Comparison of ENCODE assay signal across 32 mouse cellular contexts in the genomic region with DNA sequence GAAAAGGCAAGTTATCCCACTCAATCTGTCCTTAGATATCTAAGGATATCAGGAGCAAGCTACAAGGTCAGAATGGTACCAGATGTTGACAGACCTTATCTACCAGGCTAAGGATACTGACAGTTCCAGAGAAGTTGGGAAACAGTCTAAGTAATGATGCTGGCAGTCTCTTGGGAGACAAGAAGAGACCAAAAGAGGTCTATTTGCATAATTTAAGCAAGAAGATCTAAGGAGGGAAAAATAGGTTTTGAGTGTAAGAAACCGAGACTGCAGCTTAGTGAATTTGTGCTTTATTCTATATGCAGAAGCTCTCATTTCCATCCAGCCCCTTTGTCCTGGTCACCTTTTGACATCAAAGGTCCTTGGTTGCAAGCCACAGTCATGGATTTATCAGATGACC.
"Had no signal": no experiment of that assay in that cellular context is flagged by ENCODE, and none has a peak within 500 bp of the region (broad histone marks: within the 10 kb centered on the region; RNA-seq: fewer than 3 reads in every experiment).

No protein-coding gene starts in this region.

- H3K4me3 ChIP-seq: heart, embryonic 10.5 days; heart, embryonic 12.5 days; heart, embryonic 13.5 days; heart, embryonic 15.5 days; hindbrain, embryonic 10.5 days; hindbrain, embryonic 12.5 days; hindbrain, embryonic 13.5 days; hindbrain, embryonic 15.5 days; intestine, embryonic 15.5 days; kidney, embryonic 15.5 days; layer of hippocampus, adult 2 months; left cerebral cortex, adult 2 months had no signal

- H3K36me3 ChIP-seq: heart, embryonic 10.5 days; heart, embryonic 12.5 days; heart, embryonic 13.5 days; heart, embryonic 15.5 days; hindbrain, embryonic 10.5 days; hindbrain, embryonic 12.5 days; hindbrain, embryonic 13.5 days; hindbrain, embryonic 15.5 days; intestine, embryonic 15.5 days; kidney, embryonic 15.5 days had no signal

- H3K9me3 ChIP-seq: heart, embryonic 10.5 days; heart, embryonic 12.5 days; heart, embryonic 13.5 days; heart, embryonic 15.5 days; hindbrain, embryonic 10.5 days; hindbrain, embryonic 12.5 days; hindbrain, embryonic 13.5 days; hindbrain, embryonic 15.5 days; intestine, embryonic 15.5 days; kidney, embryonic 15.5 days had no signal

- H3K4me1 ChIP-seq: heart, embryonic 13.5 days; hindbrain, embryonic 13.5 days; hindbrain, embryonic 15.5 days had no signal

- DNase-seq: heart, postnatal 10 days; heart, postnatal 14 days; heart, postnatal 36 days; heart, postnatal 4 days; kidney, adult 11 months; kidney, adult 18-20 months; kidney, adult 8-10 months; kidney, postnatal 10 days; kidney, postnatal 14 days; kidney, postnatal 36 days; layer of hippocampus, adult 9-11 months; layer of hippocampus, postnatal 36 days had no signal

- H3K4me2 ChIP-seq: heart, embryonic 11.5 days; heart, embryonic 12.5 days; heart, embryonic 13.5 days; heart, embryonic 15.5 days; hindbrain, embryonic 12.5 days; hindbrain, embryonic 13.5 days; hindbrain, embryonic 14.5 days; hindbrain, embryonic 15.5 days; intestine, embryonic 15.5 days; kidney, embryonic 15.5 days had no signal

- H3K27ac ChIP-seq: heart, embryonic 10.5 days; heart, embryonic 13.5 days; heart, embryonic 15.5 days; hindbrain, embryonic 10.5 days; hindbrain, embryonic 12.5 days; hindbrain, embryonic 13.5 days; hindbrain, embryonic 14.5 days; hindbrain, embryonic 15.5 days; hindbrain, postnatal 0 days; intestine, embryonic 15.5 days; kidney, embryonic 15.5 days; kidney, postnatal 0 days; layer of hippocampus, adult 2 months; left cerebral cortex, adult 2 months had no signal

- ATAC-seq: hindbrain, embryonic 16.5 days; hindbrain, postnatal 0 days; inflammation-experienced regulatory T-cells, adult 6 months; intestine, embryonic 15.5 days; intestine, embryonic 16.5 days; intestine, postnatal 0 days had no signal

- H3K9ac ChIP-seq: heart, embryonic 12.5 days; heart, embryonic 13.5 days; heart, embryonic 15.5 days; hindbrain, embryonic 12.5 days; hindbrain, embryonic 13.5 days; hindbrain, embryonic 14.5 days; hindbrain, embryonic 15.5 days; intestine, embryonic 15.5 days; kidney, embryonic 15.5 days had no signal

- H3K27me3 ChIP-seq: heart, embryonic 13.5 days; heart, embryonic 15.5 days; hindbrain, embryonic 12.5 days; hindbrain, embryonic 13.5 days; hindbrain, embryonic 15.5 days; intestine, embryonic 15.5 days; kidney, embryonic 15.5 days had no signal
